Mouse (Mus musculus) lung, postnatal 0 days (tissue): ENCODE data around the gene Zhx3.

ENCODE experiments used
- CTCF ChIP-seq: IDR thresholded peaks from 2 replicates; pipeline ENCODE4 v1.5.1; 2016; ENCODE audit warnings: antibody characterized with exemption, mild to moderate bottlenecking
- EP300 ChIP-seq: IDR thresholded peaks from 2 replicates; pipeline ENCODE4 v1.6.1; 2016; ENCODE audit warnings: antibody characterized with exemption, mild to moderate bottlenecking, control low read depth

- TF ChIP-seq CTCF = no peak
- no peak for TF ChIP-seq EP300
Measured at GRCm38 (mm10) chr2:160850360-160850759, 22.4 kb downstream of the Zhx3 start.
